Comparison of ENCODE assay signal across 8 mouse cellular contexts in the genomic region with DNA sequence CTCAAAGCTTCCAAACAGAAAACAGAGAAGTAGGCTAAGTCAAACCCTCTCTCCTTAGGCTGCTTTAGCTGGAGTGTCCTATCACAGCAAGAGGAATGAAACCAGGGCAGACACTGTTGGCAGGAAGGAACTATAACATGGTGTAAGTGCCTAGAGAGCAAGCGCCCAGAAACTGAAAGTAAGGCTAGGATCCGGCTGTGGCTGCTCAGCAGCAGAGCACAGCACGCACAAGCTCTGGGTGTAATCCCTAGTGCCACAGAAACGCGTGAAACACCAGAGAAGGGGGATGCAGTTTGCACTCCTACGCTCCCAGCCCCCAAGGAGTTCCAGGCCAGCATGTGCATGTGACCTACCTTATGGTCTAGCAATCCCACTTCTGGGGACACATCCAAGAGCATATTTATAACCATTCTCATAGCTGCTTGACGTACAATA. TPM values are rescaled to one million over a fixed set of nuclear protein-coding genes. Genes with fewer than 3 reads are reported as not detected.
DNase-seq lines count a peak whose midpoint lies in the region; ATAC-seq and TF ChIP-seq lines count a peak whose summit lies in the region.

No protein-coding gene starts in this region.

- H3K4me3 ChIP-seq in hindbrain, embryonic 13.5 days = no peak overlapping the region
- H3K4me3 ChIP-seq in hindbrain, embryonic 10.5 days = no peak overlapping the region
- no peak overlapping the region for H3K4me3 ChIP-seq in lung, postnatal 0 days (ENCODE audit: low read depth, low read length)
- no peak overlapping the region for H3K4me3 ChIP-seq in forebrain, embryonic 14.5 days (ENCODE audit: low read depth, low read length)

- no peaks in the 10 kb centered on the region for H3K27me3 ChIP-seq in hindbrain, embryonic 13.5 days
- no peaks in the 10 kb centered on the region for H3K27me3 ChIP-seq in hindbrain, embryonic 10.5 days (ENCODE audit: insufficient read depth, poor library complexity, severe bottlenecking)
- no peaks in the 10 kb centered on the region for H3K27me3 ChIP-seq in lung, postnatal 0 days (replicated peaks; ENCODE audit: insufficient read depth, low read length)
- no peaks in the 10 kb centered on the region for H3K27me3 ChIP-seq in forebrain, embryonic 14.5 days (replicated peaks; ENCODE audit: control insufficient read depth, insufficient read depth, low read length)

- no peak for TF ChIP-seq EP300 in lung, postnatal 0 days (IDR thresholded peaks at IDR 0.05)

- ATAC-seq in hindbrain, embryonic 13.5 days (ENCODE audit: low FRiP score) = no peak
- ATAC-seq in inflammation-experienced regulatory T-cells, adult 6 months = peak; percentile 86
- peak; percentile 79 for ATAC-seq in lung, postnatal 0 days
- no peak for ATAC-seq in forebrain, embryonic 14.5 days

- no peak overlapping the region for H3K4me2 ChIP-seq in hindbrain, embryonic 13.5 days
- H3K4me2 ChIP-seq in lung, postnatal 0 days (replicated peaks; ENCODE audit: low read depth, low read length) = peak overlapping the region; percentile 25
- no peak overlapping the region for H3K4me2 ChIP-seq in forebrain, embryonic 14.5 days (ENCODE audit: low read length)

- H3K27ac ChIP-seq in hindbrain, embryonic 13.5 days = peak overlapping the region; percentile 19; the same call in 1 of the 2 replicates
- no peak overlapping the region for H3K27ac ChIP-seq in hindbrain, embryonic 10.5 days
- H3K27ac ChIP-seq in lung, postnatal 0 days (ENCODE audit: low read length) = peak overlapping the region; percentile 55
- no peak overlapping the region for H3K27ac ChIP-seq in forebrain, embryonic 14.5 days (ENCODE audit: low read depth, low read length)

- H3K4me1 ChIP-seq in hindbrain, embryonic 13.5 days (replicated peaks) = peaks cover 28% of the 10 kb centered on the region
- peaks cover 18% of the 10 kb centered on the region for H3K4me1 ChIP-seq in hindbrain, embryonic 10.5 days (replicated peaks)
- H3K4me1 ChIP-seq in lung, postnatal 0 days (ENCODE audit: insufficient read depth, low read depth, low read length) = peaks cover 5% of the 10 kb centered on the region; the same call in 1 of the 2 replicates
- H3K4me1 ChIP-seq in forebrain, embryonic 14.5 days (ENCODE audit: control insufficient read depth, insufficient read depth, low read length) = peaks cover 5% of the 10 kb centered on the region; the same call in 1 of the 2 replicates

- WGBS in hindbrain, embryonic 13.5 days = 79% methylated on average over 7 of the region's 7 CpGs
- WGBS in hindbrain, embryonic 10.5 days = 85% methylated on average over 7 of the region's 7 CpGs
- 52% methylated on average over 7 of the region's 7 CpGs for WGBS in lung, postnatal 0 days
- WGBS in forebrain, embryonic 14.5 days = 84% methylated on average over 7 of the region's 7 CpGs

- no peak for DNase-seq in hindbrain, embryonic 10.5 days (ENCODE audit: low spot score)
- DNase-seq in CD4-positive helper T cell, adult 2 months (ENCODE audit: low read depth, low spot score) = peak; percentile 77
- peak; percentile 71 to 76 for DNase-seq in cerebellum, adult 18-20 months
- peak; percentile 72 for DNase-seq in lung, postnatal 0 days (ENCODE audit: low spot score)
- DNase-seq in thymus, adult 18-20 months = peak; percentile 38 to 58
- DNase-seq in forebrain, embryonic 14.5 days (ENCODE audit: low spot score) = no peak

- no peaks in the 10 kb centered on the region for H3K36me3 ChIP-seq in hindbrain, embryonic 13.5 days
- H3K36me3 ChIP-seq in hindbrain, embryonic 10.5 days = no peaks in the 10 kb centered on the region
- no peaks in the 10 kb centered on the region for H3K36me3 ChIP-seq in lung, postnatal 0 days (ENCODE audit: insufficient read depth, low read length)
- no peaks in the 10 kb centered on the region for H3K36me3 ChIP-seq in forebrain, embryonic 14.5 days (ENCODE audit: control insufficient read depth, insufficient read depth, low read length)

- no peak for TF ChIP-seq CTCF in lung, postnatal 0 days (IDR thresholded peaks at IDR 0.05)

- no peaks in the 10 kb centered on the region for H3K9me3 ChIP-seq in hindbrain, embryonic 13.5 days
- no peaks in the 10 kb centered on the region for H3K9me3 ChIP-seq in hindbrain, embryonic 10.5 days
- no peaks in the 10 kb centered on the region for H3K9me3 ChIP-seq in lung, postnatal 0 days (ENCODE audit: low read length)
- no peaks in the 10 kb centered on the region for H3K9me3 ChIP-seq in forebrain, embryonic 14.5 days (replicated peaks; ENCODE audit: control insufficient read depth, low read length)

- H3K9ac ChIP-seq in hindbrain, embryonic 13.5 days = no peak overlapping the region
- H3K9ac ChIP-seq in lung, postnatal 0 days (replicated peaks; ENCODE audit: low read depth) = no peak overlapping the region
- no peak overlapping the region for H3K9ac ChIP-seq in forebrain, embryonic 14.5 days (ENCODE audit: low read length)

RNA-seq across cellular contexts. Expression of gene Crtc3, which starts 41.2 kb away (rescaled TPM):
- 14.3 and 16.5 TPM in 2 replicates for polyA plus RNA-seq in hindbrain, embryonic 13.5 days (2015; fragmentation: Nextera tagmentation; extraction: Ambion mirVana)
- 8.1 and 10.1 TPM in 2 replicates for polyA plus RNA-seq in hindbrain, embryonic 10.5 days (2016; fragmentation: Nextera tagmentation; extraction: Ambion mirVana)
- 10 to 100 TPM in 2 of 3 experiments, 1 to 10 TPM in 1; 8.7 to 24.0 (median 21.0) TPM for polyA plus RNA-seq in inflammation-experienced regulatory T-cells, adult 6 months (2017; shearing (Covaris generic))
- polyA plus RNA-seq in lung, postnatal 0 days (2015; fragmentation: Nextera tagmentation; extraction: Ambion mirVana) = 19.7 and 20.1 TPM in 2 replicates
- polyA plus RNA-seq in forebrain, embryonic 14.5 days (2014; fragmentation: Nextera tagmentation; extraction: Ambion mirVana) = 7.9 and 10.6 TPM in 2 replicates

Comparison
In these comparisons a context has a peak if more than half of its experiments do, and no peak if none do; other contexts are left out.
1. H3K27ac ChIP-seq: peak in hindbrain, embryonic 13.5 days (single experiment) and lung, postnatal 0 days (single experiment); none in hindbrain, embryonic 10.5 days (single experiment) and forebrain, embryonic 14.5 days (single experiment).
2. ATAC-seq: peak in inflammation-experienced regulatory T-cells, adult 6 months (single experiment) and lung, postnatal 0 days (single experiment); none in hindbrain, embryonic 13.5 days (single experiment) and forebrain, embryonic 14.5 days (single experiment).
3. DNase-seq: peak in CD4-positive helper T cell, adult 2 months (single experiment), cerebellum, adult 18-20 months (2 of 2), lung, postnatal 0 days (single experiment) and thymus, adult 18-20 months (2 of 2); none in hindbrain, embryonic 10.5 days (single experiment) and forebrain, embryonic 14.5 days (single experiment).